Mouse (Mus musculus): ENCODE measurements around the gene Zfpl1.

DNA sequence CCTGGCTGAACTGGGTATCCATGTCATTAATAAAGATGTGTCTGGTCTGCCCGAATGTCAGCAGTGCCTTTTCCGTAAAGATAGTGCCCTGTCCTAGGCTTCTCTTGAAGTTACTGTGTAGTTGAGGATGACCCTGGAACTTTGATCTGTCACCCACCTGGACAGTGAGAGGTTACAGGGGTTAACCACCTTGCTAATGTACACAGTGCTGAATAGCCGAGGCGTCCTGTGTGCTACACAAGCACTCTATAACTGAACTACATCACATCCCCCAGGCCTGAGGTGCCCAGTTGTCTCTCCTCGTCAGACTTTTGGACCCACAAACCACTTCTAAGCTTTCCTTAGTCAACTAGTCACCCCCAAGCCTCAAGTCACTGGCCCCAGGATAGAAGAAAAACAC lies 22.3 kb downstream of the Zfpl1 start:
- TF ChIP-seq CTCF (IDR thresholded peaks at IDR 0.05; ENCODE audit: control insufficient read depth, insufficient read depth, low read length), result no peak
- TF ChIP-seq POLR2A (IDR thresholded peaks at IDR 0.05; ENCODE audit: borderline replicate concordance, control insufficient read depth, low read depth, low read length), result no peak

All from bone marrow, adult 2 months (tissue).